Mouse (Mus musculus) lung, adult 2 months (tissue): Measurements from ENCODE around the gene Synj2.
A peak's percentile ranks its signal among the peaks of the same experiment; 100 is the strongest.

Experiments
- CTCF ChIP-seq: fragments of 200-500 bp; IDR thresholded peaks from 2 replicates; pipeline ENCODE4 v1.5.1; 2011; ENCODE audit warnings: mild to moderate bottlenecking, low read length, control low read depth; ENCODE audit not compliant: insufficient read depth
- POLR2A ChIP-seq: fragments of 200-500 bp; IDR thresholded peaks from 2 replicates; pipeline ENCODE4 v1.6.1; 2011; ENCODE audit warnings: low read depth, mild to moderate bottlenecking, control low read depth, low read length, borderline replicate concordance; ENCODE audit errors: extremely low read depth

GRCm38 (mm10) chr17:6017268-6017667, 76.2 kb downstream of the Synj2 start:
- TF ChIP-seq CTCF (peak; percentile 51), POLR2A (no peak)
